Mouse (Mus musculus) right cerebral cortex, postnatal 10 days (tissue): ENCODE results near the gene Sox15.

Source experiments
- DNase-seq, 2 experiments: peaks; one replicate each; pipeline ENCODE4 v3.0.0; 2021; ENCODE audit warnings: low spot score in 2 of 2

Sox15 gene

DNA sequence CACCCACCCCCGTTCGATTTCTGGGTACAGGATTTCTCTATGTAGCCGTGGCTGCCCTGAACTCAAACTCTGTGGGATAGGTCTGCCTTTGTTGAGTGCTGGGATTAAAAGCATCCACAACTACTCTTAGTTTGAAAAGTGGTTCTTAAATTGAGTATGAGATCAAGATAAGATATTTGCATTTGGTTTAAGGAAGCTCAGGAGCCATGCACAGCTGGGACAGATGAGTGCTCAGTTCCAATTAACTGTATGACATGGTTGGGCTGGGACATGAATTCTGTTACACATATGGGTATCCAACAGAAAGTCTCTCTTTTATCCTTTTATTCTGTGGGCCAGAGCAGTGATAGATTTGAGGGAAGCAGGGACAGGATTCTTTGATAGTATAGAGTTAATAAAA, 19.6 kb upstream of the Sox15 start:
- no peak for DNase-seq

DNA sequence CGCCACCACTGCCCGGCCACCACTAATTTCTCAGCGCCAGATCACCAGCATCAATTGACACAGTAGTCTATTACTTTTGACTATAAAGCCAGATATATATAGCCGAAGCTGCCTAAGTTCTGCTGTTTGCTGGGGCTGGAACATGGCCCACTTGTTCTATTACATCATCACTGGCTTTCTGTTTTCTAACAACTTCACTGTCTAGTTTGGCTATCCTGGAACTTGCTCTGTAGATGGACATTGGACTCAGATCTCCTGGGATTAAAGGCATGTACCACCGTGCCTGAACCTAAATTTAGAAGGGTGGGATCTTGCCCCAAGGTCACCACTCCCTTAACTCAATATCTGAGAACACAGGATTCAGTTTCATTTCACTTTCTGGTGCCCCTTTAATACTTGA, 9.3 kb upstream of the Sox15 start:
- no peak for DNase-seq

DNA sequence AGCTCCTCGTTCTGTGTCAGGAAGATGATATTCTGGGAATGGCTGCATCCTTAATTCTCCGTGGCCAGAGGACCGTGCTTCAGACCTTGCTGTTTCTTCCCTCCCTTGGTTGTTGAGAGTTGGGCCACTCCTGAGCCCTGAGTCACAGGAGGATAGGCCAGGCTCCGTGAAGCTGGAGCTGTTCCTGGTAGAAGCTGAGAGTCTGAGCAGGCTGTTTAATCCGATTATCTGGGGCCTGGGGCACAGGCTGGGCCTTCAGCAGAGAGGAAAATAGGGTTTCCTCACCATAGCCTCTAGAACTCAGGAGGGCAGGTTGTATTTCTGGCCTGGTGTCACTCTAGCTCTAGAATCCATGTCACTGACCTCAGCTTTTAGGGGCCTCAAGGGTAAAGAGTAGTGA, 1.7 kb upstream of the Sox15 start:
- no peak for DNase-seq

DNA sequence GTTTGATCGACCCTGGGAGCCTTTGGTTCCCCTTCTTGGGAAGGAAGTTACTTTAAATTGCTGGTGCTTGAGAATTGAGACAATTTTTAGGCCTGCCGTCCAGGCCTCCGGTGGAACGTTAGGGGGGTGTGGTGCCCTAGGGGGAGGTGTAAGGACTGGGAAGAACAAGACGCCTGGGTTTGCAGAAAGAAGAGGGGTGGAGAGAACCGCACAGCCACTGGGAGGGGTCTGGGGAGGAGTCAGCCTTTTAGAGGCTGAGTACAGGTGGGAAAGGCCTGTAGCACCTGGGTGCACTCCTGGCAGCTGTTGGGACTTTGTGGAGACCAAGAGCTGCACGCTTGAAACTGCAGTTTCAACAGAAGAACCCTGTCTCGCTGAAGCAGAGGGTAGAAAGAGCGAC, 354 bp upstream of the Sox15 start:
- DNase-seq, result no peak

GRCm38 (mm10) chr11:69656065-69656455, 946 bp downstream of the Sox15 start:
- DNase-seq, result no peak

- peak; percentile 55 to 61 for DNase-seq
Measured at GRCm38 (mm10) chr11:69656617-69657461, 1.7 kb downstream of the Sox15 start.

GRCm38 (mm10) chr11:69657462-69657881, 2.4 kb downstream of the Sox15 start:
- DNase-seq, result no peak

GRCm38 (mm10) chr11:69661221-69661881, 6.2 kb downstream of the Sox15 start:
- no peak for DNase-seq

DNA sequence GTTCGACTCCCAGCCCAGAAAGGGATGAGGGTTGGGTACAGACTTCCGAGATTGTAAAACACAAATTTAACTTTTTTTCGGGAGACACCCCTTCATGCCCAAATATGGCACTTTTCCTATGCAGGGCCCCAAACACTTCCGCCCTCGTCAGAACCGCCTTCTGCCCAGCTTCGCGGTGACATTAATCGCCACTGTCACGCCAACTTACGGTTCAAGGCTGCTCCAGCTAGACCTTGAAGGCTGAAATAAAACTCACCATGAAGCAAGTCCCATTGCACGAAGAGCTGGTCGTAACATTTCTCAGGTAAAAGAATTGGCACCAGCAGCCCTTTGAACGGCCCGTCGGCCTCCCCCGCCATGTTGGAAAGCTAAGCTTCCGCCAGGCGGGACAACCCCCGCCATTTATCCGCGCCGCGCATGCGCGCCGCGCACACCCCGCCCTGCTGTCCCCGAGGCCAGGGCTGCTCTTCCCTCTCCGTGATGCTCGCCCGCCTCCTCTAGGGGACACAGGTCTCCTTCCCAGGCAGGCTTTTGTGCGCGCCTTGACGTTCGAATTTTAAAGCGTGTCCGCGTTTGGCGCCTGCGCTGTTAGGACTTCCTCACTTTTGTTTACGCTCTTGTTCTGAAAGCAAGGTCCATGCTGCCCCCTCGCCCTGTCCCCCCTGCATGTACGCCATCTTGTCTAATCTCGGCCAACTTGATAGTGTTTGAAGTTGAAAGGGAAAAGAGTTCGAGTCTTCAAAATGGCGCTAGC, 7.3 kb downstream of the Sox15 start, which contains the start of gene Mpdu1:
Mpdu1 (minus strand) TSS at position 430 of the 754 bp plus-strand sequence.
- peak; percentile 97 for DNase-seq

DNA sequence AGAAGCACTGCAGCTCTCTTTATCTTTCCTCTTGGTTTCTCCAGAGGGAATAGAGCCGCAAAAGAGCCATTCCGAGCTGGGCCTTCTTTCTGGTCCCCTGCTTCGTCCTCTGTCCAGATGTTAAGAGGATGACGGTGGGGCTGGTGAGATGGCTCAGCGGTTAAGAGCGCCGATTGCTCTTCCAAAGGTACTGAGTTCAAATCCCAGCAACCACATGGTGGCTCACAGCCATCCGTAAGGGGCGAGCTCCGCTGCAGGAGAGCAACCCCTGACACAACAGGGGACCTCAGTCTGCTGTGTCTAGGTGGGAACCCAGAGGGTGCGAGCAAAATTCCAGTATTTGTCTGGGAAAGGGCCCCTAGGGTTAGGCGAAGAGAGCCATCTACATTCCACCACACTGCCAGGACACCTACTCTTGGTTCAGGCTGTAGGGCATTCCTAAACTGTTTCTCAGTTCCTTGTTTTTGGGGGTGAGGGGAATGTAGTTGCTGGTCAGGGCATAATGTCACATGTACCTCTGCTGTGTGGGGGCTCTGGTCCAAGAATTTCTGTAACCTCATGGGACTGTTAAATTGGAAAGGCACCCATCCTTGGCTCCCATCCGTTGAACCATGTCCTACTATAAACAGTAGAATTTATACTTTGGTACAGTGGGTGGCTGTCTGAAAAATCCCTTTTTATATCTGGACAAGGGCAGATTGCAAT, 8.0 kb downstream of the Sox15 start:
- no peak for DNase-seq

DNA sequence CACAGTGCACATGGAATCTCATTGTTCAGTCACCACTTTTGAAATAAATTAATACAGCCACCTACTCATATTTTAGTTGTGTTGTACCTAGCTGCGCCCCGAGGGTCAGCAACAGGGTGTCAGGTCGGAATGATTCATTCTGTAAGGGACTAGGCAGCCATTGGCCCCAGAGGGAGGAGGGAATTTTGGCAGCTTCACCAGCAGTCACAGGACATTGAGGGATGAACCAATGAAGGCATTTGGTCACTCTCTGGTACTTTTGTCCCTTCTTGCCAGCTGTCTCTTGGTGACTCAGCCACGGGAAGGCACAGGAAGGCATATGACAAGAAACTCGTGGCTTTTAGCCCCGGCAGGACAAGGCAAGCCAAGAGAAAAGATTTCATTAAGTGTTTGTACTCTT, 8.7 kb downstream of the Sox15 start:
- no peak for DNase-seq

DNA sequence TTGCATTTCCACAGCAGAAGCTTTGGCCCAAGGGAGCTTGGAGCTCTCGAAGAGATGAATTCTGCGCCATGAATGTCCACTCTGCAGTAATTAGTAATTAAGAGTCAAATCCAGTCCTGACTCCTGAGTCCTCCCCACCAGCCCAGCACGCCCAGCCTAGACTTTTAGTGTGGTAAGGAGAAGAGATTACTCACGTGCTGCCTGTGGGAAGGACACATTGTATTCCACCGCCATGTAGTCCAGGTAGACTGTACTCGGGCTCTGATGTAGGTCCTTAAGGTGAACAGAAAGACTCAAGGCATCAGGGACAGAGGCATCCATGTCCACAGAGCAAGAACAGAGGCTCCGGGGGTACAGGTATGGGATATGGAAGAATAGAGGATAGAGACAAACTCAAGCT, 9.7 kb downstream of the Sox15 start:
- no peak for DNase-seq

- DNase-seq, result no peak
Measured at GRCm38 (mm10) chr11:69665457-69665960, 10.4 kb downstream of the Sox15 start.

DNA sequence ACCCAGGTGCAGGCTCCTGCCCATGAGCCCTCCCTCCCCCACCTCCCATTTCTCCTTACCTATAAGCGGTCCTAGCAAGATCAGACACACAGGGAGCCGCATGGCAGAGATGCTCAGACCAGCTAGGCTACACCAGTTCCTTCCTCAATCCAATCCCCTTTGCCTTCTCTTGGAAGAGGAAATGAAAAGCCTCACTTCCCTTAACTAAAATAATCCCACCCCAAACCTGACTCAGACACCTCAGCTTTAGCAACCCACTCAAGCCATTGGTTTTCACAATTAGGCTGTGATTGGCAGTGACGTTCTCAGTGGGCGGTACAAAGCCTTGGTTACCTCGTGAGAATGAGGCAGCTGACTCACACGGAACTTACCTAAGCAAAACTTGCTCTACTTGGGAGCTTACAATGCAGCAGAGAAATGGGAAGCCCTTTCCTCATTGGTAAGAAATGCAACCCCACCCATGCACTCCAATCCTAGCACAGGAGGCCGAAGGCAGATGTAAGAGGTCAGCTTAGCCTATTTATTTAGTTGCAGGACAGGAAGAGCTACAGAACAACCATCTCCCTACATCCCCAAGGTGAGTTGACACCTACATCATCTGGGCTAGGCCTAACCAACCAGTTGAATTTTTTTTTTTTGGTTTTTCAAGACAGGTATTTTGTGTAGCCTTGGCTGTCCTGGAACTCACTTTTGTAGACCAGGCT, 11.0 kb downstream of the Sox15 start, which contains the start of gene Cd68:
Cd68 (minus strand) TSS at position 193 of the 704 bp plus-strand sequence.
- DNase-seq, result peak; percentile 78 to 84

GRCm38 (mm10) chr11:69666665-69667005, 11.5 kb downstream of the Sox15 start:
- DNase-seq, result no peak

- peak; percentile 96 to 97 for DNase-seq
Measured at GRCm38 (mm10) chr11:69670786-69671725, 15.9 kb downstream of the Sox15 start.

- DNase-seq, result no peak
Measured at GRCm38 (mm10) chr11:69671726-69672124, 16.6 kb downstream of the Sox15 start.

- DNase-seq, result peak; percentile 100
Measured at GRCm38 (mm10) chr11:69672211-69672706, 17.1 kb downstream of the Sox15 start, which contains the start of gene Eif4a1. Eif4a1 (minus strand) TSS chr11:69672423.

GRCm38 (mm10) chr11:69679144-69679543, 24.0 kb downstream of the Sox15 start:
- DNase-seq, result no peak
